Mouse (Mus musculus) gastrocnemius, postnatal 36 days (tissue): ENCODE data around the gene Rpn2. TPM values are rescaled to one million over a fixed set of nuclear protein-coding genes. Genes with fewer than 3 reads are reported as not detected.

Experiments used
- DNase-seq, 2 experiments: peaks; one replicate each; pipeline ENCODE4 v3.0.0; 2022
- intact Hi-C: fragments of 180-260 bp; cut with DNase I; formaldehyde crosslinking; loops from one replicate; pipeline ENCODE4 v1.15.1; 2025
- total RNA-seq, 2 experiments: library from RNA; stranded (reverse); gene quantifications; 2 replicates each; pipeline ENCODE4 v1.2.3; 2021

Gene Rpn2
- total RNA-seq, 2 experiments from 2014 or later = 72.9 to 74.8 TPM

DNA sequence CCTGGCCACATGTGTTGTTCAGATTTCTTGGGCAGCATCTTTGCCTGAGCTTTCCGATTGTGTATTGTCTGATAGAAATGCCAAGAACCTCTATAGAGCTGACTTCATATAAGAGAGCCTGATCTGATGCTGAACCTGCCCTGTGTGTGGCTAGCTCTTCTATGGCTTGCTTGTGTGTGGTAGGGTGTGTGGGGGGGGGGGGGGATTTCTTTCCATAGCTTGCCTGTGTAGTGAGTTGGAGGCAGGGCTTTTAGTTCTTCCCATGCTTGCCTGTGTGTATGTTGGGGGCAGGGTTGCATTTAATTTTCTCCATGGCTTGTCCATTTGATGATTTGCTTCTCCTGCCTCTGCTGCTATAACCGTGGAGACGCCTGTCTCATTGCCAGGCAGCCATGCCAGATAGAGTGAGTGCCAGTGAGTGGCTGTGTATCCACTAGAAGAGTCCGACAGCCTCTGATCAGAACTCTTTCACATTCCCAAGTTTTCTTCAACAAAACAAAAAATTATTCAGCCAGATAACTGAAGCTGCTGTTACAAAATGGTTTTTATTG is 29.0 kb downstream of the Rpn2 start:
- DNase-seq = peak in 1 of 2 experiments; percentile 27

DNA sequence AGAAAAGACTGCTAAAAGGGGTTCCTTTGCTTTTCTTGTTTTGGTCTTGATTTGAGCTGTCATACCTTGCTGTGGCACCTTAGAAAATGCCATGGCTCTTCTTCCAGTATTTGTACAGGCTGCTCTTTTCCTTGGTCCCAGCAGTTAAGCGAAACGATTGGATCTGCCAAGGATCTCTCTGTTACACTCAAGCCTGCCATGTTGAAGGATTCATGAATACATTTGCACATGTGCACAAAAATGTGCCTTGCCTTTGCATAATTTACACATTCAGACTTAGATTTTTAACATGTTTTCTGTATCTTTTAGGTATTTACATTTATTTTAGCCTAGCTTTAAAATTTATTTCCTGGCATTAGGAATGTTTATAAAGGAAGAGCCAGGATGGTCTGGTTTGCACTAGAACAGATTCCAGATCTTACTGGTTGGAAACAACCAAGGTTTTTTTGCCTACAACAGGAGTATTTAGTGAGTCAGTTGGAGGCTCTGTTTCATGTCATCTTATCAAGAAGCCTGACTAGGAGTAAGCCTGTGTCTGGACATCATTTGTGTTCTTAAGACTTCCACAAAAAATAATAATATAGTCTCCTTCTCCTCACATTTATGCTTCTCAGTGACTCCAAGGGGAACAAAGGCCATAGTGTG is 29.6 kb downstream of the Rpn2 start:
- DNase-seq = no peak
- intact Hi-C loops = no loop called here

More for the DNA sequence above, 29.0 kb downstream of the Rpn2 start:
- intact Hi-C loops = no loop called here

GRCm38 (mm10) chr2:157309611-157310010 is 30.8 kb downstream of the Rpn2 start:
- intact Hi-C loops = no loop called here
- DNase-seq = no peak

GRCm38 (mm10) chr2:157310963-157311637 is 32.3 kb downstream of the Rpn2 start:
- DNase-seq = no peak
- intact Hi-C loops = no loop called here

DNA sequence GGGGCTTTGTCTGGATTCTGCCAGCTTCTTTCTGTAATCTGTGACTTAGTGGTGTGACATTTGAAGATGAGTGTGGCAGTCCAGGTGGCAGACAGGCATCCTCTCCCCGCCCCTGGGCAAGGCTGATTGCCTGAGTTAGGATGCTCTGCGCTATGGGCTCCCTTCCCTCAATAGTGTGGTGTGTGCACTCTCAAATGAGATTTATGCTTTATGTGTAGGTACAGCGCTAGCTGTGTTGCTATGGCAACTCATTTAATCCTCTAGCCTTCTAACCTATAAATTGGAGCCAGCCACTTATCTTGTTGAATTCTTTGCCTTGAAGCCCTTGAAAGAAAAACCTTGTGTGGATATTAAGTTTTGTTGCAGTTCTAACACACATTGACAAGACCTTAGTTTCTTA is 34.9 kb downstream of the Rpn2 start:
- intact Hi-C loops = no loop called here
- DNase-seq = no peak

DNA sequence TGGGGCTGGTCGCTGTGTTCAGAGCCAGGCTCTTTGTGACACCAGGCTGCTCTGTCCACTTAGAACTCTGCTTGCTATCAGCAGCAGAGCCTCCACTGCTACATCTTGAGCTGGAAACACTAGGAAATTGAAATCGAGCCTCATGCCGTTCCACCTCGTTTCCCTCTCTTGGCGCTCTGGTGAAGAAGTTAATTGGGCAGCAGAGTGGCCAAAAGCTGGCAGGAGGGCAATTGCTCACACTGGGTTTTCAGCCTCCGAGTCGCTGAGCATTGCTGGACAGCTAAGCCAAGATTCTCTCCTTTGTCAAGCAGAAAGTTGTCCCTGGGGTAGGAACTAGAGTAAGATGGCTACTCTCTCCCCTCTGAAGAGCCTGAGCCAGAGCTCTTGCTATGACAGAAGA is 35.5 kb downstream of the Rpn2 start:
- no peak for DNase-seq
- intact Hi-C loops = no loop called here

GRCm38 (mm10) chr2:157315486-157315885 is 36.7 kb downstream of the Rpn2 start:
- intact Hi-C loops = no loop called here
- no peak for DNase-seq

GRCm38 (mm10) chr2:157316358-157316933 is 37.6 kb downstream of the Rpn2 start:
- intact Hi-C loops = no loop called here
- DNase-seq = no peak

DNA sequence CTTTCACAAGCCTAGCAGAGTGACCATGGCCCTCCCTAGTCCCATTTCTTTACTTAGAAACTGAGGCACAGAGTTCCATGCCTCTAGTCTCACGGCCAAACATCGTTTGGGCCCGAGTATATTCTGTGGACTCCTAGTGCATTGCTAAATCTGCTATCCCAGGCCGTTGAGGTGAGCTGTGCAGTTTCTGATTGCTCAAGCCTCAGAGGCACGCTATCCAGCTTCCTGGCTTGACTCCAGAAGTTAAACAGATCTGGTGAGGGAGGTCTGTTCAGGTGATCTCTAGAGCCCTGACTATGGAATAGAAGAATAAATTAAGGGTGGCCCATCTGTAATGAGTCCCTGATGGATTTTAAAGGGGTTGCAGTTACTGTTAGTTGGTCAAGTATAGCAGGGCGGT is 38.4 kb downstream of the Rpn2 start:
- no peak for DNase-seq
- intact Hi-C loops = no loop called here

DNA sequence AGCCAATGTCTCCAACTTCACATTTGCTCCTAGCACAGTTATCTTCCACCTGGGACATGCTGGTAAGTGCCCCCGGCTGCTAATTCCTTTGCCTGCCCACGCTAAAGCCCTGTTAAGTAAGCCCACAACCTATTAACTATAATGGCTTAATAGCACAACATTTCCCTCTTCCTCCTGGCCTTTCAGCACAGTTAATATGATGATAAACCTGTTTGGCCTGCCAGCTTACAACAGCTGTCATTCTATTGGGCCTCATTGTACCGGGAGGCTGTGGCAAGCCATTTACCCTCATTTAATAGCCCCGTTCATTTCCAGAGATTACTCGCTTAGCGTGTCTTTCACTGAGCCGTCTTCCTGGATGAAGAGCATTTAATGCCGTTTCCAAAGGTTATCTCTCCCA is 41.3 kb downstream of the Rpn2 start:
- intact Hi-C loops = no loop called here

GRCm38 (mm10) chr2:157320886-157321285 is 42.1 kb downstream of the Rpn2 start:
- intact Hi-C loops = no loop called here
- DNase-seq = no peak

More for the DNA sequence above, 41.3 kb downstream of the Rpn2 start:
- no peak for DNase-seq

DNA sequence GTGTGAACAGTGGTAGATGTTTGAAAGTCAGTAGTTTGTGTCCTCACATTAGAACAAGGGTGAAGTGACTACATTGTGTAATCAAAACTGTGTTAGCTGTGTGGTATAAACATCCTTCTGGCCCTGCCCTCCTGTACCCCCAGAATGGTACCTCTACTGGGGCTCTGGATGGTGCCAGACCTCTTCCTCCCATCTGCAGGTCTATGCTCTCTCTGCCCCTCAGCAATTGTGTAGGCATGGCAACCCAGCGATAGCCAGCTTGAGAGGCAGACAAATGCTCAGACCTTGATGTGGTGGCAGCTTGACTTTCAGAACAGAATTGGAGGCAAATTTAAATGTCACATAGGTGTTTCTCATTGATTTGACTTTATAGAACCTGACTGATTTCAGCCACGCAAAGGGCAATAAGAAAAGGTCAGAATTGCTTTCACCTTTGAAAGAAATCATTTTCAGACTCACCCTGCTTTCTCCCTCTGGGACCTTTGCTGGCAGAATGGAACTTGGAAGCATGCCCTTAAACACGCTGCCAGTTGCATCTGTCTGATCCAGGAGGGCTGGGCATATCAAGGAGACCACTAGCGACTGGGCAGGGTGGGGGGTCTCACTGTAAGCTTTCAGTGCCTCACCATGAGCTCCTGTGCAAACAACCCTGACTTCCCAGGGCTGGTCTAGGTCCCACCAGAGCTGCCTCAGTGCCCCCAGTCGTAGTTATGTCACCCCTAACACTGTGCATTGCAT is 43.4 kb downstream of the Rpn2 start:
- intact Hi-C loops = no loop called here
- no peak for DNase-seq

DNA sequence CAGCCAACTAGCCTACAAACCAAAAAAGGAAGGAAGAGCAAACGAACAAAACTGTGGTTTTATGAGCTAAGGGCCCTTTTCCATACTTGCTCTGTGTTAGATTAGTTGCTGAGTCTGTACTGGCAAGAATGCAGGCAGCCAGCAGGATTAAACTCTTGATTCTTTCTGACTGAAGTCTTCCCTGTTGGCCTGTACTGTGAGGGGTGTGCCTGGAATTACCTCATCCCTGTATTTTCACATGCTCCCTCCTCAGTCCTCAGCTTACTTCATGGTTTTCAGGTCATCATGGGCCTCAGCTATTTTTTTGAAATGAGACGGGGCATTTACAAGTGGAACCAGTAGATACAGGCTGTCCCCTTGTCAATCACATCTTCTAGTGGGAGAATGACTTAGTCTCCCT is 46.4 kb downstream of the Rpn2 start:
- intact Hi-C loops = no loop called here
- no peak for DNase-seq

- intact Hi-C loops = no loop called here
- no peak for DNase-seq
Observed at GRCm38 (mm10) chr2:157328106-157328505, 49.3 kb downstream of the Rpn2 start.

DNA sequence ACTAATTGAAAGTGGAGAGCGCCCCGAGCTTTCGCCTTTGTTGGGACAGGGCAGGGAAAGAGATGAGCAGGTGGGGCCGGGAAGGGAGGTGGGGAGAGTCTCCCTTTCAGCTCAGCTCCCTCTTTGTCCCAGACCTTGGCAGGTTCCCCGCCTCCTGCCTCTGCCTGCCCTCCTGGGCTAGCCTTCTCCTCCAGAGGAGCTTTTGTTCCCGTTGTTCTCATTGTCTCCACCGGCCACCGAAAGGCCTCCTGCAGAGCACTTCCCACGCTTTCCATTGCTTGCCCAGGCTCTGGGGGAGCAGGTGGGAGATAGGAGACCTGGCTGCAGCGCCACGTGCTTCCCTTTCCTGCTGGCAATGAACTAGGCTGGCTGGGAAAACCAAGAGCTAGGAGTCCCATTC is 49.8 kb downstream of the Rpn2 start:
- DNase-seq = no peak
- intact Hi-C loops = no loop called here

DNA sequence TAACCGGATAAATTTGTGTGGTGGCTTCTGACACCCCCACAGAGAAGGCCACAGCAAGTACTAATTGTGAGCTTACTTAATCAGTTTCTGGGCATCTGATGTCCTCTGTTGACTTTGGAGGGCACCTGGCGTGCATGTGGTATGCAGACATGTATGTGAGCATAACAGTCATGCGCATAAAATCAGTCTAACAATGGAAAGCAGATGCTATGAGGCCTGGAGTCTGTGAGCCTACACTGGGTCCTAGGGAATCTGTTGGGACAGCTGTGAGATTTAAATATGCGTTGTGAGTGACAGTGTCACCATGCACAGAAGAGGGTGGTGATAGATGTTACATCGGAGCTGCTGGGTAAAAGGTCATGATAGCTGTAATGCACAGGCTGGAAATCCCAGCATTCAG is 53.2 kb downstream of the Rpn2 start:
- intact Hi-C loops = no loop called here
- no peak for DNase-seq

- peak; percentile 54 to 58 for DNase-seq
- intact Hi-C loops = loop anchor here (2.0 kb wide), 1 partner anchor 50 kb away; no protein-coding TSS in a partner anchor
Observed at GRCm38 (mm10) chr2:157338663-157339062, 59.8 kb downstream of the Rpn2 start.

GRCm38 (mm10) chr2:157339532-157339931 is 60.7 kb downstream of the Rpn2 start:
- DNase-seq = no peak
- intact Hi-C loops = loop anchor here (2.0 kb wide), 1 partner anchor 51 kb away; no protein-coding TSS in a partner anchor

DNA sequence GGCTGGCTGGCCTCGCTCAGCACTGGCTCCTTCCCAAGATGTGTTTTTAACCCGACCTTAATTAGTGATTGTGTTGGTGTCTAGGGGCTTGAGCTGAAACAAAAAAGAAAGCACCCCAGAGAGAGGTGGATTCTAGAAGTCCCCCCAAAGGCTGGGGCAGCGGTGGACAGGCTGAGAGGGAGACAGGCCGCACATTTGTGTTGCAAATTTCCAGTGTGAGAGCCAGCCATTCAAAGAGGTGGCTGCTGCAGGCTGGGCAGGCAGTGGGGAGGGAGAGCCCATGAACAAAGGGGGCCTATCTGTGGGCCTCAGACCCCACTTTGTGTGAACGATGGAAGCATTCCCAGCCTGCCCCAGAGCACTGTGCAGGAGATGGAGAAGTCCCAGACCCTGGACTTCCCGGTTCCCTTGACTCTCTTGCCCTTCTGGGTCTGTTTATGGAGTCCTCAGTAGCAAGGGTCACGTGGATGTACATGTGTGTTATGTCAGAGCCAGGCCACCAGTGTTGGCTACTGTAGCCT is 61.5 kb downstream of the Rpn2 start:
- intact Hi-C loops = loop anchor here (2.0 kb wide), 1 partner anchor 233 kb away; no protein-coding TSS in a partner anchor
- DNase-seq = no peak

DNA sequence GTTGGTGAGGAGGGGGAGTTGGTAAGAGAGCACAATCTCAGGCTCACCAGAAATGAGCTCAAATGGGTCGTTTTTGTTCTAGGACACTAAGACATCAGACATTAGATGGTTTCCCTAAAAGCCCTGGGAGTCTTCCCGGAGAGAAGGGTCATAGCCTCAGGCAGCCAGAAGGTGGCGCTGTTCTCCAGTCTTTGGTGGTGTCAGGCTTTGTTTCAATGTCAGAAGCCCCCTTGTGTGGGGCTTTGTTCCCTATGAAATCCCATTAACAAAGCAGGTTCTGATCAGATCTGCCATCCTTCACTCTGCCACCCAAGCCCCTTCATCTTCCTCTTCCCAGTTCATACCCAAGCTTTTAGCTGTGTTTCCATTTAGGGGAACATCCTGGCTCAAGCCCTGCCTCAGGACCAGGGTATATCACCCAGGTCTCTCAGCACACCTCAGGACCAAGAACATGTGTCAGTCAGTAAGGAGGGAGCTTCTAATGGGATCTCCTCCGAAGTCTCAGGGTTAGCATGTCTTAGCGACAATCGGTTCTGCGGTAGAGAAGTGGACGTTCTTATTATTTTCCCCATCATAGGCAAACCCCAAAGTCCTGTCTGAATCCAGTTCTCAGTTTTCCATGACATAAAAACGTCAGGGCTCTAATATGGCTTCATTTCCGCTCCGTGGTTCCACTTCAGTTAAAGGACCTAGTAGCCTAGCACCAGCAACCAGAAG is 62.9 kb downstream of the Rpn2 start:
- intact Hi-C loops = loop anchor here (2.0 kb wide), 1 partner anchor 231 kb away; no protein-coding TSS in a partner anchor
- peak; percentile 49 to 57 for DNase-seq
